Mouse (Mus musculus): ENCODE results near the gene Gmnc. TPM values are rescaled to one million over a fixed set of nuclear protein-coding genes. Genes with fewer than 3 reads are reported as not detected.

The Gmnc gene
- polyA plus RNA-seq, 1 experiment, result 0.09 TPM

DNA sequence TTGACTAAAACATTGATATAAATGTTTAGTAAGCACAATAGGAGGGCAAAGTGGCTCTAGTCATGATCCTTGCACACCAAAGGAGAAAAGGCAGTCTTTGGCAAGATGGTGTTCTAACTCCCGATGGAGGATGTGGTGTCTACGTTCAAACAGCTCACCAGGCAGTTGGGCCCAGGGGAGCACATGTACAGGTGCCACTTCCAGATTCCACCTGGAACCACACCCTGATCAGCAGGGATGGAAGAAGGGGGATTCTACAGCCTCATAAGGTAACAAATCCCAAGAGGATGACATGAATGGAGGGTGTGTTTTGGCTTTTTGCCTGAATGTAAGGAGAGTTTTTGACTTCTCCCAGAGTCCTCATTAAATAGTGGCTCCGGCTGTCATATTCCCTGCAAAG is 39.9 kb downstream of the Gmnc start:
- WGBS, result 84% methylated on average over 3 of the region's 3 CpGs
- Histone ChIP-seq H3K27ac (ENCODE audit: insufficient read depth, low read depth, low read length) (no peak overlapping the region), H3K27me3 (replicated peaks; ENCODE audit: control insufficient read depth, insufficient read depth, low read length) (no peaks in the 10 kb centered on the region), H3K4me3 (ENCODE audit: insufficient read depth, low read depth, low read length) (no peak overlapping the region), H3K36me3 (ENCODE audit: control insufficient read depth, insufficient read depth, low read length) (no peaks in the 10 kb centered on the region), H3K4me1 (ENCODE audit: control insufficient read depth, insufficient read depth, low read length) (no peaks in the 10 kb centered on the region)
- no peak for DNase-seq
- TF ChIP-seq CTCF (conservative IDR thresholded peaks at IDR 0.05; ENCODE audit: insufficient read depth, insufficient read length, low read depth, low read length) (no peak), POLR2A (IDR thresholded peaks at IDR 0.05; ENCODE audit: low read depth, low read length) (no peak)

DNA sequence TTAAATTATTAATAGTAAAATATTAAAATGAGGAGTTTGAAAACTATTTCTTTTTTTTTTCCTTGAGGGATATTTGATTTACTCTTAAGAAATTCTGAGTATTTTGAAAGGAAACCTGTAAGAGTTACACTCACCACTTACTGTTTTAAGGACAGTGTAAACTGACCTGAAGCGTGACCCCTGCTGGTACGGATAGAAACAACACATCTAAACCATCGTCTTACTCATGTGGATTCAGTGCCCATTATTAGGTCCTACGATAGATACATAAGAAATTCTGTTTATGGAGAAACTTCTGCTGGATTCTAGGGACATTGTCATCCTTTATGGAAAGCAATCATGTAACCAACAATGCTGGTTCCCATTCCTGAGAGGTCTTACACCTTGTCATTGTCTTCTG is 41.2 kb downstream of the Gmnc start:
- no peak for DNase-seq
- H3K36me3 ChIP-seq (ENCODE audit: control insufficient read depth, insufficient read depth, low read length), result no peaks in the 10 kb centered on the region
- 45% methylated on average over 4 of the region's 4 CpGs for WGBS
- no peak overlapping the region for H3K4me3 ChIP-seq (ENCODE audit: insufficient read depth, low read depth, low read length)
- no peak overlapping the region for H3K27ac ChIP-seq (ENCODE audit: insufficient read depth, low read depth, low read length)
- H3K27me3 ChIP-seq (replicated peaks; ENCODE audit: control insufficient read depth, insufficient read depth, low read length), result no peaks in the 10 kb centered on the region
- no peak for TF ChIP-seq CTCF (conservative IDR thresholded peaks at IDR 0.05; ENCODE audit: insufficient read depth, insufficient read length, low read depth, low read length)
- no peak for TF ChIP-seq POLR2A (IDR thresholded peaks at IDR 0.05; ENCODE audit: low read depth, low read length)
- H3K4me1 ChIP-seq (ENCODE audit: control insufficient read depth, insufficient read depth, low read length), result no peaks in the 10 kb centered on the region

DNA sequence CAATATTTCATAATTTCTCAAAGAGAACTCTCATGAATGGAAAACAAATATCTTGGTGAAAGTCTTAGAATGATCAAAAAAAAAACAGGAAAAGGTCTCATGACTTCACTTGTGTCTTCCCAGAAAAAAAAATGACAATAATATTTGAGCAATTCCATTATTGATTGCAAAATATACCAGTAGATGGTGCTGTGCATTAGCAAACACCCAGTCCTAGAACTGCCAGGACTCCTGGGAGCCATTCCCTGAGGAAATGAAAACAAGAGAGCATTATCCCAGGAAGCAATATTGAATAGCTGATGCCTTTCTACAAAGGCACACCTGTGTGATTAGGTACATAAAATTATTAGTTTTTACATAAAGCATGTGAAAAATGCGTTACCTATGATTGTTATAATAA is 87.5 kb downstream of the Gmnc start:
- 0 out of 2 replicates have a peak, but pooled peaks have one; percentile 18 for TF ChIP-seq CTCF (conservative IDR thresholded peaks at IDR 0.05; ENCODE audit: insufficient read depth, insufficient read length, low read depth, low read length)
- TF ChIP-seq POLR2A (IDR thresholded peaks at IDR 0.05; ENCODE audit: low read depth, low read length), result no peak
- WGBS, result 76% methylated on average over 1 of the region's 1 CpGs
- H3K36me3 ChIP-seq (ENCODE audit: control insufficient read depth, insufficient read depth, low read length), result no peaks in the 10 kb centered on the region
- H3K4me1 ChIP-seq (ENCODE audit: control insufficient read depth, insufficient read depth, low read length), result no peaks in the 10 kb centered on the region
- H3K27ac ChIP-seq (ENCODE audit: insufficient read depth, low read depth, low read length), result no peak overlapping the region
- H3K4me3 ChIP-seq (ENCODE audit: insufficient read depth, low read depth, low read length), result no peak overlapping the region
- H3K27me3 ChIP-seq (replicated peaks; ENCODE audit: control insufficient read depth, insufficient read depth, low read length), result no peaks in the 10 kb centered on the region
- DNase-seq, result no peak

DNA sequence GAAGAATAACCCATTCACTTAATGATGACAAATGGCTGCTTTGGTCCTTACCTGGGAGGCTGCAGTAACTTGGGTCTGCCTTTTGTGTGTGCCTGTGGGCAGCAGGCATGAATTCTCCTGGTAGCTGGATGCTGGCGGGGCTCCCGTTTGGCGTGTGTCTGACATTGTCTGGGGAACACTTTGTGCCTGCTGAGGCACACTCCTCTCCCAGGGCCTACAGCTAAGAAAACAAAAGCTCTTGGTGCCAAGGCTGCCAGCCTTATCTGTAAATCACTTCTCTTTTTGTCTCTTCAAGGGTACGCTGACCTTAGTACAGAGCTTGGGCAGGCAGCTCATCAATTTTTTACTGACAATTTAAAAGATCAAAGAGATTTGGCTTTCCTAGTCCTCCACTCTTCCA is 90.0 kb downstream of the Gmnc start:
- 6% methylated on average over 4 of the region's 4 CpGs for WGBS
- H3K27me3 ChIP-seq (replicated peaks; ENCODE audit: control insufficient read depth, insufficient read depth, low read length), result no peaks in the 10 kb centered on the region
- no peaks in the 10 kb centered on the region for H3K4me1 ChIP-seq (ENCODE audit: control insufficient read depth, insufficient read depth, low read length)
- H3K4me3 ChIP-seq (ENCODE audit: insufficient read depth, low read depth, low read length), result no peak overlapping the region
- TF ChIP-seq CTCF (conservative IDR thresholded peaks at IDR 0.05; ENCODE audit: insufficient read depth, insufficient read length, low read depth, low read length) (no peak), POLR2A (IDR thresholded peaks at IDR 0.05; ENCODE audit: low read depth, low read length) (no peak)
- no peak overlapping the region for H3K27ac ChIP-seq (ENCODE audit: insufficient read depth, low read depth, low read length)
- no peaks in the 10 kb centered on the region for H3K36me3 ChIP-seq (ENCODE audit: control insufficient read depth, insufficient read depth, low read length)
- no peak for DNase-seq

DNA sequence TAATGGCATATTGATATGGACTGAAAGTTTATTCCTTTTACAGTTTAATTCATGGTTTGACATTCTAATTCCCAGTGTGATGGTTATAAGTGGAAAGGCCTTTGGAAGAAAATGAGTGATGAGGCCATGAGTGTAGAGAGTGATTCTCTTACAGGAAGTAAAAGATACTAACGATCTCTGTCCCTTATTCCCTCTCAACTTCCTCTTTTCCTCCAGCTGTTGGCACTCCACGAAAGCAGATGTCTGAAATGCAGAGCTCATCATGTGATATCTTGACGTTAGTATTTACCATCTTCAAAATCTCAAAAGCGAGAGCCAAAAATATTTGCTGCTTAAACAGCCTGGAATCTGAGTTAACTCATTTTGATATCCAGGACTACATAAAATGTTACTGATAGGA is 105.1 kb downstream of the Gmnc start:
- Histone ChIP-seq H3K36me3 (ENCODE audit: control insufficient read depth, insufficient read depth, low read length) (no peaks in the 10 kb centered on the region), H3K4me3 (ENCODE audit: insufficient read depth, low read depth, low read length) (no peak overlapping the region), H3K4me1 (ENCODE audit: control insufficient read depth, insufficient read depth, low read length) (no peaks in the 10 kb centered on the region), H3K27me3 (replicated peaks; ENCODE audit: control insufficient read depth, insufficient read depth, low read length) (no peaks in the 10 kb centered on the region), H3K27ac (ENCODE audit: insufficient read depth, low read depth, low read length) (no peak overlapping the region)
- WGBS, result 60% methylated on average over 4 of the region's 4 CpGs
- no peak for DNase-seq
- TF ChIP-seq CTCF (conservative IDR thresholded peaks at IDR 0.05; ENCODE audit: insufficient read depth, insufficient read length, low read depth, low read length) (no peak), POLR2A (IDR thresholded peaks at IDR 0.05; ENCODE audit: low read depth, low read length) (no peak)

DNA sequence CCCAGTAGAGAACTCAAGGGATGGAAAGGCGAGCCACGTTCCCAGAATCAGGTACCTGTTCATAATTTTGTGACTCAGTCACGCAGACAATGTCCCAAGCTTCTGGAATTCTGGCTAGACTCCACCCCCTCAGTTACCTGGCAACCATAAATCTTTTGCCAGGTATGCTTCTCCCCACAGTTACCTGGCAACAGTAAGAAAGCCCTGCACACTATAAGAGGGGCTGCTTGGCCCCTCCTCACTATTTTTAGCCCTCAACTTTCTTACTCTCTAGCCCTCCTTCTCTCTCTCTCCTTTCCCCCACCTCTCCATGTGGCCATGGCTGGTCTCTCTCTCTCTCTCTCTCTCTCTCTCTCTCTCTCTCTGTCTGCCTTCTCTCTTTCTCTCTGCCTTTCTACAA is 114.6 kb downstream of the Gmnc start:
- TF ChIP-seq CTCF (conservative IDR thresholded peaks at IDR 0.05; ENCODE audit: insufficient read depth, insufficient read length, low read depth, low read length) (no peak), POLR2A (IDR thresholded peaks at IDR 0.05; ENCODE audit: low read depth, low read length) (no peak)
- H3K27me3 ChIP-seq (replicated peaks; ENCODE audit: control insufficient read depth, insufficient read depth, low read length), result no peaks in the 10 kb centered on the region
- H3K4me1 ChIP-seq (ENCODE audit: control insufficient read depth, insufficient read depth, low read length), result no peaks in the 10 kb centered on the region
- no peak overlapping the region for H3K27ac ChIP-seq (ENCODE audit: insufficient read depth, low read depth, low read length)
- no peaks in the 10 kb centered on the region for H3K36me3 ChIP-seq (ENCODE audit: control insufficient read depth, insufficient read depth, low read length)
- DNase-seq, result no peak
- WGBS, result 58% methylated on average over 3 of the region's 3 CpGs
- no peak overlapping the region for H3K4me3 ChIP-seq (ENCODE audit: insufficient read depth, low read depth, low read length)
